Mouse (Mus musculus): ENCODE measurements around the gene Gm9944. TPM values are rescaled to one million over a fixed set of nuclear protein-coding genes. Genes with fewer than 3 reads are reported as not detected.

Gene Gm9944
- polyA plus RNA-seq (2015; fragmentation: Nextera tagmentation; extraction: Ambion mirVana) = not detected in 2 replicates

DNA sequence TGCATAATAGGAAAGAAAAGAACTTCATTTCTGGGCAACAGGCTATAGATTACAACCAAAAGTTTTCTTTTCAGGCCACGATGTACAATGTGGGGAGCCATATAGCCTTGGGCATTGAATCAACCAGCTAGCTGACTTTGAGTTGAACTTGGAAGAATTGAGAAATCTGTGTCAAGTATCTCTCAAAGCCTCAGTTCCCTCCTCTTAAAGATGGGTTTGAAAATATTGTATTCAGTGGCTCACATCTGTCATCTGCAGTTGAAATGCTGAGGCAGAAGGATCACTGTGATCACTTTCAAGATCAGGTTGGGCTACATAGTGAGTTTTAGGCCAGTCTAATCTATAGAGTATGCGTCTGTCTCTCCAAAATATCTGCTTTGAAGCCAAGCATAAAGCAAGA, at the start of gene Gm9944:
TSS of gene Gm9944 (minus strand) at position 101 of the 400 bp plus-strand sequence.
- 64% methylated on average over 2 of the region's 2 CpGs for WGBS
- H3K4me1 ChIP-seq (ENCODE audit: control insufficient read depth, insufficient read depth, low read length) = no peaks in the 10 kb centered on the region
- H3K4me2 ChIP-seq (ENCODE audit: low read depth, low read length) = no peak within 1 kb of the TSS
- H3K9ac ChIP-seq (ENCODE audit: low read length) = no peak within 1 kb of the TSS
- H3K36me3 ChIP-seq (ENCODE audit: control insufficient read depth, insufficient read depth, low read length) = no peaks in the 10 kb centered on the region
- no peak within 1 kb of the TSS for H3K4me3 ChIP-seq (replicated peaks; ENCODE audit: low read length)
- H3K9me3 ChIP-seq (replicated peaks; ENCODE audit: control insufficient read depth, low read length) = no peaks in the 10 kb centered on the region
- no peak for ATAC-seq (ENCODE audit: insufficient read depth, low FRiP score)
- H3K27ac ChIP-seq (ENCODE audit: low read length) = no peak within 1 kb of the TSS
- H3K27me3 ChIP-seq (ENCODE audit: control insufficient read depth, insufficient read depth, low read length) = no peaks in the 10 kb centered on the region

DNA sequence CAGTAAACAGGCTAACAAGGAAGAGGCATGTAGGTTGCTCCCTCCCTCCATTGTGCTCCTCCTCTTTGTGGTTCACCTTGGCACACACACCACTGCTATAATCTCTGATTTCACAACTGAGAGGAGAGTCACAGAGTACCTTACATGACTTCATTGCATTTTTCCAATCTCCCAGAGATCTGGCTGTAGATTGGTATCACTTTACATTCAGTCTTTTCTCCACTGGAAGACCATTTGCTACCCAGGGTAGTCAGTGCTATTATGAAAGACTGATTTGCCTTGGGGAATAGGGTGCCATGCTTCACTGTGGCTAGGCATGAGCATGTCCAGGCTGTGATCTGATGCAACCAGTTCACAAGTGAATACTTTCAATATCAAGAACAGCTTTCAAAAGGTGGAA, 40.2 kb upstream of the Gm9944 start:
- Histone ChIP-seq H3K27ac (ENCODE audit: low read length) (no peak overlapping the region), H3K27me3 (ENCODE audit: control insufficient read depth, insufficient read depth, low read length) (no peaks in the 10 kb centered on the region), H3K9ac (ENCODE audit: low read length) (no peak overlapping the region), H3K9me3 (replicated peaks; ENCODE audit: control insufficient read depth, low read length) (no peaks in the 10 kb centered on the region), H3K4me1 (ENCODE audit: control insufficient read depth, insufficient read depth, low read length) (no peaks in the 10 kb centered on the region), H3K36me3 (ENCODE audit: control insufficient read depth, insufficient read depth, low read length) (no peaks in the 10 kb centered on the region), H3K4me3 (replicated peaks; ENCODE audit: low read length) (no peak overlapping the region), H3K4me2 (ENCODE audit: low read depth, low read length) (no peak overlapping the region)
- ATAC-seq (ENCODE audit: insufficient read depth, low FRiP score) = no peak

DNA sequence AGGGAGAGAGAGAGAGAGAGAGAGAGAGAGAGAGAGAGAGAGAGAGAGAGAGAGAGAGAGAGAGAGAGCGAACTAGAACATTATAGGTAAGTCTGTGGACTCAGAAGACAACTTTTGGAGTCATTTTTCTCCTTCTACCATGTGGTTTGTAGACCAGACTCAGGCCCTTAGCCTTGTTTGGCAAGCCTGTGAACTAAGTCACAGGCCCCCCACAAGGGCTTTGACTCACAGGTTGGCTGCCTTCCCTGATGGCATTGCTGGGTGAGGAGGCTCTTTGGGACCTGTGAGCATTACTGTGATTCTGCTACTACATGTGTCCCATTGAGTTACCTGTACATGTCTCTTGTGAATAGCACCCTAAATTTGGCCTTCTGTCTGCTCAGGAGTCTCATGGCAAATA, 15.0 kb upstream of the Gm9944 start:
- H3K36me3 ChIP-seq (ENCODE audit: control insufficient read depth, insufficient read depth, low read length) = no peaks in the 10 kb centered on the region
- 80% methylated on average over 1 of the region's 1 CpGs for WGBS
- no peaks in the 10 kb centered on the region for H3K27me3 ChIP-seq (ENCODE audit: control insufficient read depth, insufficient read depth, low read length)
- no peak for ATAC-seq (ENCODE audit: insufficient read depth, low FRiP score)
- no peak overlapping the region for H3K4me3 ChIP-seq (replicated peaks; ENCODE audit: low read length)
- H3K27ac ChIP-seq (ENCODE audit: low read length) = no peak overlapping the region
- no peak overlapping the region for H3K4me2 ChIP-seq (ENCODE audit: low read depth, low read length)
- H3K9me3 ChIP-seq (replicated peaks; ENCODE audit: control insufficient read depth, low read length) = no peaks in the 10 kb centered on the region
- no peak overlapping the region for H3K9ac ChIP-seq (ENCODE audit: low read length)
- H3K4me1 ChIP-seq (ENCODE audit: control insufficient read depth, insufficient read depth, low read length) = no peaks in the 10 kb centered on the region

DNA sequence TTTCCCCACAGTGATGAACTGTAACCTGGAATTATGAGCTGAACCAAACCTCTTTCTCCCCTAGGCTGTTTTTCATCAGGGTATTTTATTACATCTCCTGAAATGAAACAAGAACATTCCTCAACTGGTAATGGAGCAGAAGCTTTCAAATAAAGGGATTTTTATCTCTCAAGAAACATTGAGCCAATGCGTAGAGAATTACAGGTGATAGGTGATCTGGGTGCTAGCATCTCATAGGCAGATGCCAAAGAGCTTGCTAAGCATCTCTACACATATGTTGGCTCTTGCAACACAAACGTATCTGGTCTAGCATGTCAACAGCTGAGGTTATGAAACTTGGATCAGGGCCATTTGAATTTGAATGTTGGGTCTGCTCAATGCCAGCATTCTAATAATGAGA, 12.1 kb upstream of the Gm9944 start:
- no peak for ATAC-seq (ENCODE audit: insufficient read depth, low FRiP score)
- Histone ChIP-seq H3K27ac (ENCODE audit: low read length) (no peak overlapping the region), H3K9me3 (replicated peaks; ENCODE audit: control insufficient read depth, low read length) (no peaks in the 10 kb centered on the region), H3K27me3 (ENCODE audit: control insufficient read depth, insufficient read depth, low read length) (no peaks in the 10 kb centered on the region), H3K4me3 (replicated peaks; ENCODE audit: low read length) (no peak overlapping the region), H3K4me2 (ENCODE audit: low read depth, low read length) (no peak overlapping the region), H3K36me3 (ENCODE audit: control insufficient read depth, insufficient read depth, low read length) (no peaks in the 10 kb centered on the region), H3K9ac (ENCODE audit: low read length) (no peak overlapping the region), H3K4me1 (ENCODE audit: control insufficient read depth, insufficient read depth, low read length) (no peaks in the 10 kb centered on the region)
- WGBS = 57% methylated on average over 2 of the region's 2 CpGs

DNA sequence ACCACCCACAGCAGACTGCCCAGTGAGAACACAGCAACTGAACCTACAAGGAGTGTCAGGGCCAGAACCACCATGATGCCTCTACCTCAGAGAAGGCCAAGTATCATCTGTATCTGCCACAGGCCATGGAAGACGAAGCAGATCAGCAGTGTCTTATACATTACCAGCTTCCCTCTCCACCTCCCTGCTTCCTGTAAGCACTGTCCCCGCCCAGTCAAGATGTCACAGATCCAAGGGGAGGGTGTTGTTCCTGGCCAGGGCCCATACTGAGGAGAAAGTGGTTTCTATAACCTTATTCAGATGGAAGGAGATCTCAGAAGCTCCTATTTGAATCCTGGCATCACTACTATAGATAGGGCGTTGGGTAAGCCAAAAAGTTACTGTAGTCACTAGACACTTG, 10.5 kb upstream of the Gm9944 start, which contains the start of gene Aadacl3:
TSS of gene Aadacl3 (minus strand) at position 101 of the 400 bp plus-strand sequence.
- Histone ChIP-seq H3K27ac (ENCODE audit: low read length) (no peak within 1 kb of the TSS), H3K9me3 (replicated peaks; ENCODE audit: control insufficient read depth, low read length) (no peaks in the 10 kb centered on the region), H3K9ac (ENCODE audit: low read length) (no peak within 1 kb of the TSS), H3K4me2 (ENCODE audit: low read depth, low read length) (no peak within 1 kb of the TSS), H3K4me3 (replicated peaks; ENCODE audit: low read length) (no peak within 1 kb of the TSS), H3K36me3 (ENCODE audit: control insufficient read depth, insufficient read depth, low read length) (no peaks in the 10 kb centered on the region), H3K4me1 (ENCODE audit: control insufficient read depth, insufficient read depth, low read length) (no peaks in the 10 kb centered on the region), H3K27me3 (ENCODE audit: control insufficient read depth, insufficient read depth, low read length) (no peaks in the 10 kb centered on the region)
- ATAC-seq (ENCODE audit: insufficient read depth, low FRiP score) = no peak
- WGBS = 72% methylated on average over 3 of the region's 3 CpGs

DNA sequence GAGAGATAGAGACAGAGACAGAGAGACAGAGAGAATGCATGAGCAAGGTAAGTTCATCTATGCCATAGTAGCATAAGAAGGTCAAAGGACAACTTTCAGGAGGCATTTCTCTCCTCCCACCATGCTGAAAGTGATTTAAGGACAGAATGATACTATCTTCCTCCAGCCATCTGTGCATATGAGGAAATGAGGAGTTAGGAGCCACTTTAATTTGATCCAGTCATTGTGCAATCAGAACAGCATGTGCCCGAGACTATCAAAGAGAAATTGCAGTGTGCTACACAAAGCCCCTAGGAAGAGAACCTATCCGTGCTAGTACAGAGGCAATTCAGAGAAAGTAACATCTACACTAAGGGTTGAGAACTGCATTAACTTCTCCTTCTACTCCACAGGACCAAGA, 4.6 kb downstream of the Gm9944 start:
- WGBS = 79% methylated on average over 2 of the region's 2 CpGs
- H3K27ac ChIP-seq (ENCODE audit: low read length) = no peak overlapping the region
- no peaks in the 10 kb centered on the region for H3K4me1 ChIP-seq (ENCODE audit: control insufficient read depth, insufficient read depth, low read length)
- H3K4me2 ChIP-seq (ENCODE audit: low read depth, low read length) = no peak overlapping the region
- H3K27me3 ChIP-seq (ENCODE audit: control insufficient read depth, insufficient read depth, low read length) = no peaks in the 10 kb centered on the region
- H3K9me3 ChIP-seq (replicated peaks; ENCODE audit: control insufficient read depth, low read length) = no peaks in the 10 kb centered on the region
- H3K9ac ChIP-seq (ENCODE audit: low read length) = no peak overlapping the region
- ATAC-seq (ENCODE audit: insufficient read depth, low FRiP score) = no peak
- H3K36me3 ChIP-seq (ENCODE audit: control insufficient read depth, insufficient read depth, low read length) = no peaks in the 10 kb centered on the region
- H3K4me3 ChIP-seq (replicated peaks; ENCODE audit: low read length) = no peak overlapping the region

DNA sequence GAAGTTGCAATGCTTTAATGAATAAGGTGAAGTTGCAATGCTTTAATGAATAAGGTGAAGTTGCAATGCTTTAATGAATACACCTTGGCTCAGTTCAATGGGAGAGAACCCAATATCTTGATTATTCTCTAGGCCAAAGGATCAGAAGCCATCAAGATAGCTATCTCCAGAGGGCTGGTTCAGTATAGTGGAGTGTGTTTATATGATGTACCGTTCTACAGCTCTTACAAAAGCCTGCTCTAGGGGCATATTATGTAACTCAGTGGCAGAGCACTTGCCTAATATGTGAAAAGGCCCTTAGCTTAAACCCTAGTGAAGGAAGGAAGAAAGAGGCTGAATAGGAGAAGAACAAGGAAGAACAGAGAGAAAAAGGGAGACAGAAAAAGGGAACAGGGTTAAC, 11.5 kb downstream of the Gm9944 start:
- ATAC-seq (ENCODE audit: insufficient read depth, low FRiP score) = no peak
- Histone ChIP-seq H3K9me3 (replicated peaks; ENCODE audit: control insufficient read depth, low read length) (no peaks in the 10 kb centered on the region), H3K4me3 (replicated peaks; ENCODE audit: low read length) (no peak overlapping the region), H3K36me3 (ENCODE audit: control insufficient read depth, insufficient read depth, low read length) (no peaks in the 10 kb centered on the region), H3K9ac (ENCODE audit: low read length) (no peak overlapping the region), H3K27me3 (ENCODE audit: control insufficient read depth, insufficient read depth, low read length) (no peaks in the 10 kb centered on the region), H3K4me2 (ENCODE audit: low read depth, low read length) (no peak overlapping the region), H3K27ac (ENCODE audit: low read length) (no peak overlapping the region), H3K4me1 (ENCODE audit: control insufficient read depth, insufficient read depth, low read length) (no peaks in the 10 kb centered on the region)
- 68% methylated on average over 1 of the region's 1 CpGs for WGBS

DNA sequence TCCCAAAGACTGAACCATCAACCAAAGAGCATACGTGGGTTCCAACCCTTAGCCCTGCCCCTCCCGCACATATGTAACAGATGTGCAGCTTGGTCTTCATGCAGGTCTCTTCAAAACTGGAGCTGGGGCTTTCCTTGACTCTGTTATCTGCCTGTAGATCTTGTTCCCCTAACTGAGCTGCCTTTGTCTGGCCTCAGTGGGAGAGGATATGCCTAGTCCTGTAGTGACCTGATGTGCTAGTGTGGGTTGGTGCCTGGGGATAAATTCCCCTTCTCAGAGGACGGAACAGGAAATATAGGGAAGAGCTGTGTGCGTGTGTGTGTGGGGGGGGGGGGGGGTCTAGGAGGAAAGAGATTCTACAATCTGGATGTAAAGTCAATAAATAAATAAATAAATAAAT, 12.0 kb downstream of the Gm9944 start:
- WGBS = 92% methylated on average over 4 of the region's 4 CpGs
- Histone ChIP-seq H3K9ac (ENCODE audit: low read length) (no peak overlapping the region), H3K9me3 (replicated peaks; ENCODE audit: control insufficient read depth, low read length) (no peaks in the 10 kb centered on the region), H3K27ac (ENCODE audit: low read length) (no peak overlapping the region), H3K4me3 (replicated peaks; ENCODE audit: low read length) (no peak overlapping the region), H3K27me3 (ENCODE audit: control insufficient read depth, insufficient read depth, low read length) (no peaks in the 10 kb centered on the region), H3K4me2 (ENCODE audit: low read depth, low read length) (no peak overlapping the region), H3K36me3 (ENCODE audit: control insufficient read depth, insufficient read depth, low read length) (no peaks in the 10 kb centered on the region), H3K4me1 (ENCODE audit: control insufficient read depth, insufficient read depth, low read length) (no peaks in the 10 kb centered on the region)
- ATAC-seq (ENCODE audit: insufficient read depth, low FRiP score) = no peak

DNA sequence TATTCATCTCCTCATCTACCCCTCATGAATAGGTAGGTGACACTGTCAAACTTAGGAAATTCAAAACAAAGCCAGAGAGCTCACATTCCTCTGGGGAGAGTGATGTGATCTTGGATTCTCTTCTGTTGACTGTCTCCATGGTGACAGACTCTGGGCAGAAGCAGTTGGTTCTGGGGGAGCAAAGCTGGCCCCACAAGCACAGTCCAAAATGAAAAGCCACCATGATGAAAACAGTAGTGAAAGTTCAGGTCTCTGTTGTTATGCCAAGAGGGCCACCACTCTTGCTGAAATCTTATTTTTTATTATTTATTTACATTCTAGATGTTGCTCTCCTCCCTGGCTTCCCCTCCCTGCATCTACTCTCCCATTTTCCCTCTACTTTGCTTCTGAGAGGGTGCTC, 14.4 kb downstream of the Gm9944 start, which contains the start of gene 1700012P22Rik:
TSS of gene 1700012P22Rik (minus strand) at position 101 of the 400 bp plus-strand sequence.
- Histone ChIP-seq H3K36me3 (ENCODE audit: control insufficient read depth, insufficient read depth, low read length) (no peaks in the 10 kb centered on the region), H3K4me3 (replicated peaks; ENCODE audit: low read length) (no peak within 1 kb of the TSS), H3K27me3 (ENCODE audit: control insufficient read depth, insufficient read depth, low read length) (no peaks in the 10 kb centered on the region), H3K9ac (ENCODE audit: low read length) (no peak within 1 kb of the TSS), H3K9me3 (replicated peaks; ENCODE audit: control insufficient read depth, low read length) (no peaks in the 10 kb centered on the region), H3K4me2 (ENCODE audit: low read depth, low read length) (no peak within 1 kb of the TSS), H3K4me1 (ENCODE audit: control insufficient read depth, insufficient read depth, low read length) (no peaks in the 10 kb centered on the region), H3K27ac (ENCODE audit: low read length) (no peak within 1 kb of the TSS)
- ATAC-seq (ENCODE audit: insufficient read depth, low FRiP score) = no peak

DNA sequence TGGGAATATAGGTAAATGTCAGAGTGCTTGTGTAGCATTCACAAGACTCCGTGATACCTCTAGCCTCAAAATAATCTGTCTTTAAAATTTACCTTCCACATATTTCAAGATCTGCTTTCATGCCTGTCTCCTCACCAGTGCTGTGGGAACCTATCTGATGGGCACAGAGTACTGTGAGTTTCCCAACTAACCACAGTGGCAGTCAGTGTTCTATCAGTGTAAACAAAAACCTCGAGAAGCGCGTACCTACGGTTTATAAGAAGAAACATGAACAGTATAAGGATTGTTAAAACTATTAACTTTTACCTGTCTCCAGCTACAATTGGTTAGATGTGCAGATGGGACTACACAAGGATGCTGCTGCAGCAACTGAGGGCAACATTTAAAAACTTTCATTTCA, 19.9 kb downstream of the Gm9944 start:
- Histone ChIP-seq H3K4me1 (ENCODE audit: control insufficient read depth, insufficient read depth, low read length) (no peaks in the 10 kb centered on the region), H3K27me3 (ENCODE audit: control insufficient read depth, insufficient read depth, low read length) (no peaks in the 10 kb centered on the region), H3K36me3 (ENCODE audit: control insufficient read depth, insufficient read depth, low read length) (no peaks in the 10 kb centered on the region), H3K4me3 (replicated peaks; ENCODE audit: low read length) (no peak overlapping the region), H3K9me3 (replicated peaks; ENCODE audit: control insufficient read depth, low read length) (no peaks in the 10 kb centered on the region), H3K9ac (ENCODE audit: low read length) (no peak overlapping the region), H3K4me2 (ENCODE audit: low read depth, low read length) (no peak overlapping the region), H3K27ac (ENCODE audit: low read length) (no peak overlapping the region)
- WGBS = 80% methylated on average over 5 of the region's 5 CpGs
- no peak for ATAC-seq (ENCODE audit: insufficient read depth, low FRiP score)

Data from stomach, embryonic 16.5 days (tissue).